ENCODE assay signal across 12 mouse cellular contexts in the genomic region with DNA sequence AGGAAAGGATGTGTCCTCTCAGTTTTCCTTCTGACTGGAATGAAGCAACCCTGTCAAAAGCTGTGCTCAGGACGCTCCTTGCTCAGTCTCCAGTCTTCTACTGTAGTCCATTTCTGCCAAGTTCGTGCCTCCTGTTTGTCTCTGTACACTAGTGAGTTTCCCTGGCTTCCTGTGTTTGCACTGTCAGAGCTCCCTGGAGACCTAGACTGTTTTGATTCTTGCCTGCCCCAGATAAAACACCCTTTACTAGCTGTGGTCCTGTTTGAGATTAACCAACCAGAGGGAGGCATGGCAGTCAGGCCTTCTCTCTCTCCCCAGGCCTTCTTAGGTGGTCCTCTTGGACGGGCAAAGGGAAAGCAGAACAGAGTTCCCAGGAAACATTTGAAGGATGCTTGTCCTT. TPM values are rescaled to one million over a fixed set of nuclear protein-coding genes. Genes with fewer than 3 reads are reported as not detected.
DNase-seq lines count a peak whose midpoint lies in the region; ATAC-seq and TF ChIP-seq lines count a peak whose summit lies in the region.
"Had no signal": no experiment of that assay in that cellular context is flagged by ENCODE, and none has a peak within 500 bp of the region (broad histone marks: within the 10 kb centered on the region; RNA-seq: fewer than 3 reads in every experiment).

No protein-coding gene starts in this region.

- no peak for TF ChIP-seq CTCF in midbrain, postnatal 0 days (IDR thresholded peaks at IDR 0.05)
- TF ChIP-seq CTCF in stomach, postnatal 0 days (IDR thresholded peaks at IDR 0.05; ENCODE audit: low read depth) = no peak

- no peak for TF ChIP-seq EP300 in stomach, postnatal 0 days (optimal IDR thresholded peaks at IDR 0.05)

- H3K9ac ChIP-seq in midbrain, postnatal 0 days (replicated peaks; ENCODE audit: low read length, poor library complexity, severe bottlenecking) = no peak overlapping the region
- no peak overlapping the region for H3K9ac ChIP-seq in heart, embryonic 16.5 days (ENCODE audit: low read length)
- H3K9ac ChIP-seq in limb, embryonic 11.5 days (ENCODE audit: low read length) = no peak overlapping the region
- no peak overlapping the region for H3K9ac ChIP-seq in stomach, postnatal 0 days (ENCODE audit: low read length)
- H3K9ac ChIP-seq: hindbrain, embryonic 14.5 days had no signal

- 68% methylated on average over 3 of the region's 3 CpGs for WGBS in midbrain, postnatal 0 days
- WGBS in midbrain, embryonic 10.5 days = 67% methylated on average over 3 of the region's 3 CpGs
- WGBS in heart, embryonic 16.5 days = 23% methylated on average over 3 of the region's 3 CpGs
- WGBS in limb, embryonic 11.5 days = 43% methylated on average over 3 of the region's 3 CpGs
- WGBS in stomach, postnatal 0 days = 18% methylated on average over 3 of the region's 3 CpGs
- 47% methylated on average over 3 of the region's 3 CpGs for whole genome bisulfite sequencing in hindbrain, embryonic 10.5 days

- no peaks in the 10 kb centered on the region for H3K27me3 ChIP-seq in midbrain, postnatal 0 days (ENCODE audit: insufficient read depth, low read length)
- no peaks in the 10 kb centered on the region for H3K27me3 ChIP-seq in midbrain, embryonic 10.5 days (ENCODE audit: low read depth, poor library complexity, severe bottlenecking)
- H3K27me3 ChIP-seq in heart, embryonic 16.5 days (ENCODE audit: control insufficient read depth, insufficient read depth, low read length) = no peaks in the 10 kb centered on the region
- no peaks in the 10 kb centered on the region for H3K27me3 ChIP-seq in limb, embryonic 11.5 days (ENCODE audit: control insufficient read depth, insufficient read depth, low read length)
- H3K27me3 ChIP-seq in stomach, postnatal 0 days (ENCODE audit: control insufficient read depth, insufficient read depth, low read length) = no peaks in the 10 kb centered on the region
- H3K27me3 ChIP-seq in hindbrain, embryonic 10.5 days (ENCODE audit: insufficient read depth, poor library complexity, severe bottlenecking) = no peaks in the 10 kb centered on the region
- H3K27me3 ChIP-seq: Patski had no signal

- no peaks in the 10 kb centered on the region for H3K36me3 ChIP-seq in midbrain, postnatal 0 days (ENCODE audit: insufficient read depth, low read length)
- no peaks in the 10 kb centered on the region for H3K36me3 ChIP-seq in midbrain, embryonic 10.5 days
- H3K36me3 ChIP-seq in heart, embryonic 16.5 days (ENCODE audit: control insufficient read depth, insufficient read depth) = no peaks in the 10 kb centered on the region
- no peaks in the 10 kb centered on the region for H3K36me3 ChIP-seq in limb, embryonic 11.5 days (ENCODE audit: control insufficient read depth, insufficient read depth, low read length)
- no peaks in the 10 kb centered on the region for H3K36me3 ChIP-seq in stomach, postnatal 0 days (ENCODE audit: control insufficient read depth, insufficient read depth, low read length)
- no peaks in the 10 kb centered on the region for H3K36me3 ChIP-seq in hindbrain, embryonic 10.5 days

- no peak overlapping the region for H3K4me3 ChIP-seq in midbrain, postnatal 0 days (ENCODE audit: low read depth, low read length)
- H3K4me3 ChIP-seq in midbrain, embryonic 10.5 days = no peak overlapping the region
- H3K4me3 ChIP-seq in heart, embryonic 16.5 days (ENCODE audit: low read length) = no peak overlapping the region
- H3K4me3 ChIP-seq in limb, embryonic 11.5 days (ENCODE audit: low read depth, low read length) = no peak overlapping the region
- no peak overlapping the region for H3K4me3 ChIP-seq in stomach, postnatal 0 days (ENCODE audit: low read depth, low read length)
- no peak overlapping the region for H3K4me3 ChIP-seq in hindbrain, embryonic 10.5 days
- H3K4me3 ChIP-seq: megakaryocyte, embryonic 14.5 days had no signal

- no peaks in the 10 kb centered on the region for H3K9me3 ChIP-seq in midbrain, postnatal 0 days (ENCODE audit: low read length)
- H3K9me3 ChIP-seq in midbrain, embryonic 10.5 days (replicated peaks) = no peaks in the 10 kb centered on the region
- H3K9me3 ChIP-seq in heart, embryonic 16.5 days (replicated peaks; ENCODE audit: control insufficient read depth, low read length) = no peaks in the 10 kb centered on the region
- H3K9me3 ChIP-seq in limb, embryonic 11.5 days (ENCODE audit: control insufficient read depth, low read length) = no peaks in the 10 kb centered on the region
- no peaks in the 10 kb centered on the region for H3K9me3 ChIP-seq in stomach, postnatal 0 days (ENCODE audit: control insufficient read depth, low read length)
- H3K9me3 ChIP-seq in hindbrain, embryonic 10.5 days = no peaks in the 10 kb centered on the region
- H3K9me3 ChIP-seq: megakaryocyte, embryonic 14.5 days had no signal

- no peaks in the 10 kb centered on the region for H3K4me1 ChIP-seq in midbrain, postnatal 0 days (ENCODE audit: insufficient read depth, low read length)
- H3K4me1 ChIP-seq in midbrain, embryonic 10.5 days = no peaks in the 10 kb centered on the region
- no peaks in the 10 kb centered on the region for H3K4me1 ChIP-seq in heart, embryonic 16.5 days (ENCODE audit: control insufficient read depth, insufficient read depth, low read length)
- H3K4me1 ChIP-seq in limb, embryonic 11.5 days (ENCODE audit: control insufficient read depth, insufficient read depth, low read length) = peaks cover 8% of the 10 kb centered on the region; the same call in 1 of the 2 replicates
- H3K4me1 ChIP-seq in stomach, postnatal 0 days (replicated peaks; ENCODE audit: control insufficient read depth, insufficient read depth) = 0 out of 2 replicates have a peak, but pooled peaks cover 2% of the 10 kb centered on the region
- H3K4me1 ChIP-seq in hindbrain, embryonic 10.5 days (replicated peaks) = peaks cover 17% of the 10 kb centered on the region

- no peak overlapping the region for H3K4me2 ChIP-seq in midbrain, postnatal 0 days (ENCODE audit: low read depth, low read length, poor library complexity, severe bottlenecking)
- no peak overlapping the region for H3K4me2 ChIP-seq in heart, embryonic 16.5 days (ENCODE audit: low read depth, low read length)
- H3K4me2 ChIP-seq in limb, embryonic 11.5 days (ENCODE audit: low read depth, severe bottlenecking) = no peak overlapping the region
- no peak overlapping the region for H3K4me2 ChIP-seq in stomach, postnatal 0 days (replicated peaks; ENCODE audit: low read depth)
- H3K4me2 ChIP-seq: hindbrain, embryonic 14.5 days had no signal

- no peak for ATAC-seq in midbrain, postnatal 0 days (ENCODE audit: low FRiP score)
- ATAC-seq in heart, embryonic 16.5 days (replicated peaks; ENCODE audit: extremely low read depth, insufficient read depth, low FRiP score) = peak; percentile 45
- no peak for ATAC-seq in limb, embryonic 11.5 days (ENCODE audit: insufficient number of reproducible peaks, low FRiP score, low TSS enrichment, low read depth)
- ATAC-seq in stomach, postnatal 0 days (ENCODE audit: low FRiP score, low TSS enrichment) = peak; percentile 22; the same call in 1 of the 2 replicates
- ATAC-seq in activated CD4-positive, CD25-positive, alpha-beta regulatory T cell, adult 4 months = no peak
- ATAC-seq: Patski had no signal

- no peak overlapping the region for H3K27ac ChIP-seq in midbrain, postnatal 0 days (ENCODE audit: low read depth, low read length)
- no peak overlapping the region for H3K27ac ChIP-seq in midbrain, embryonic 10.5 days (replicated peaks)
- peak overlapping the region; percentile 11; the same call in 1 of the 2 replicates for H3K27ac ChIP-seq in heart, embryonic 16.5 days (ENCODE audit: low read length)
- H3K27ac ChIP-seq in limb, embryonic 11.5 days (replicated peaks; ENCODE audit: low read depth, low read length) = 0 out of 2 replicates have a peak overlapping the region, but pooled peaks have one; percentile 30
- H3K27ac ChIP-seq in stomach, postnatal 0 days (replicated peaks) = peak overlapping the region; percentile 70
- H3K27ac ChIP-seq in hindbrain, embryonic 10.5 days = no peak overlapping the region
- H3K27ac ChIP-seq: hindbrain, embryonic 14.5 days had no signal

- peak; percentile 26 for DNase-seq in midbrain, postnatal 0 days (ENCODE audit: low spot score)
- DNase-seq in midbrain, embryonic 10.5 days (ENCODE audit: low spot score) = no peak
- no peak for DNase-seq in limb, embryonic 11.5 days (ENCODE audit: low spot score)
- no peak for DNase-seq in stomach, postnatal 0 days (ENCODE audit: low spot score)
- DNase-seq in hindbrain, embryonic 10.5 days (ENCODE audit: low spot score) = no peak
- no peak for DNase-seq in thymus, postnatal 36 days
- DNase-seq: cerebellum, adult 8-10 months had no signal

RNA-seq across cellular contexts. Expression of a gene that starts 40.2 kb away (rescaled TPM):
- 8.6 and 10.2 TPM in 2 replicates for total RNA-seq in midbrain, postnatal 0 days (2014; rRNA removed)
- polyA plus RNA-seq in midbrain, postnatal 0 days (2015; fragmentation: Nextera tagmentation; extraction: Ambion mirVana) = 9.6 and 11.2 TPM in 2 replicates
- polyA plus RNA-seq in midbrain, embryonic 10.5 days (2016; fragmentation: Nextera tagmentation; extraction: Ambion mirVana) = 14.8 and 15.3 TPM in 2 replicates
- 6.5 and 6.9 TPM in 2 replicates for polyA plus RNA-seq in heart, embryonic 16.5 days (2015; fragmentation: Nextera tagmentation; extraction: Ambion mirVana)
- polyA plus RNA-seq in limb, embryonic 11.5 days (2014; fragmentation: Nextera tagmentation; extraction: Ambion mirVana) = 17.6 and 21.1 TPM in 2 replicates
- polyA plus RNA-seq in stomach, postnatal 0 days (2015; fragmentation: Nextera tagmentation; extraction: Ambion mirVana) = 23.0 and 26.2 TPM in 2 replicates
- polyA plus RNA-seq in hindbrain, embryonic 10.5 days (2016; fragmentation: Nextera tagmentation; extraction: Ambion mirVana) = 21.9 and 25.7 TPM in 2 replicates
- polyA plus RNA-seq in activated CD4-positive, CD25-positive, alpha-beta regulatory T cell, adult 4 months (2017; shearing (Covaris generic)) = 1 to 10 TPM; 4.1 to 5.6 TPM

Comparison
In these comparisons a context has a peak if more than half of its experiments do, and no peak if none do; other contexts are left out.
1. ATAC-seq: peak in heart, embryonic 16.5 days (single experiment) and stomach, postnatal 0 days (single experiment); none in midbrain, postnatal 0 days (single experiment), limb, embryonic 11.5 days (single experiment) and activated CD4-positive, CD25-positive, alpha-beta regulatory T cell, adult 4 months (single experiment).
2. H3K27ac ChIP-seq: peak in heart, embryonic 16.5 days (single experiment), limb, embryonic 11.5 days (single experiment) and stomach, postnatal 0 days (single experiment); none in midbrain, postnatal 0 days (single experiment), midbrain, embryonic 10.5 days (single experiment) and hindbrain, embryonic 10.5 days (single experiment).